Mouse (Mus musculus): Measurements from ENCODE around the gene Agap2. TPM values are rescaled to one million over a fixed set of nuclear protein-coding genes. Genes with fewer than 3 reads are reported as not detected.

Agap2 gene
- polyA plus RNA-seq, 1 experiment: 26.5 TPM

DNA sequence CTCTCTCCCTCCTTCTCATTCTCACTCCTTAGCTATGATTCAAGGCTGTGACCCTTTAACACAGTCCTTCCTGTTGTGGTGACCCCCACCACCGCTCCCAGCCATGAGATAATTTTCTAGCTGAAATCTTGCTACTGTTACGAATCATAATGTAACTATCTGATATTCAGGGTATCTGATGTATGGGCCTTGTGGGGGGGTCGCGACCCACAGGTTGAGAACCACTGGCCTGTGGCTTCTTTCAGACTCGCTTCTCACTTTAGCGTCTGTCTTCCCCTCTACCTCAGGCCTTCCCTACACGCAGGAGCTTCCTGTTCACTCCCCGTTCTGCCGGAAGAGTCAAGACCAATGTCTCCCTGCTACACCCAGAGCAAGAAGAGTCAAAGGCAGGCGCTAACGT is 43.4 kb downstream of the Agap2 start:
- peaks cover 61% of the 10 kb centered on the region for H3K4me1 ChIP-seq
- TF ChIP-seq FLI1 (IDR thresholded peaks at IDR 0.05; ENCODE audit: low read length): no peak
- TF ChIP-seq GATA1 (IDR thresholded peaks at IDR 0.05; ENCODE audit: borderline replicate concordance, low read length): no peak
- H3K4me3 ChIP-seq (replicated peaks): no peak overlapping the region
- H3K9me3 ChIP-seq: no peaks in the 10 kb centered on the region
- no peaks in the 10 kb centered on the region for H3K27me3 ChIP-seq (replicated peaks)
- peaks cover 60% of the 10 kb centered on the region for H3K36me3 ChIP-seq (replicated peaks; ENCODE audit: low read length)

DNA sequence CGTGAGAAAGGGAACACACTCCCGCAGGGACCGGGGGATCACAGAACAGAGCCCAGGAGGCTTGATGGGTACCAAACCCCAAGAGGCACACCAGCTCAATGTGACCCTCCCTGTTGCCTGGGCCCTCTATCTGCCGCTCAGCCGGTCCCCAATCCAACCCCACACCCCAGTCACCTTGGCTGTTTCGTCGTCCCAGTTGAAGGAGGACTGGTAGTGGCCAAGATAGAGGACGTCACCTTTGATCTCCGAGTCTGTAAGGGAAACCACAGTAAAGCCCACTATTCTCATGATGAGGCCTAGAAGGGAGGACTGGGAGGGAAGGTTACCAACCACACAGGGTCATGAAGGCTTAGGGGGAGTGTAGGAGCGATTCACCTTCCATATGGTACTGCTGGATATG is 44.1 kb downstream of the Agap2 start:
- peaks cover 63% of the 10 kb centered on the region for H3K4me1 ChIP-seq
- H3K27me3 ChIP-seq (replicated peaks): no peaks in the 10 kb centered on the region
- no peak for TF ChIP-seq FLI1 (IDR thresholded peaks at IDR 0.05; ENCODE audit: low read length)
- no peak overlapping the region for H3K4me3 ChIP-seq (replicated peaks)
- no peaks in the 10 kb centered on the region for H3K9me3 ChIP-seq
- peaks cover 54% of the 10 kb centered on the region for H3K36me3 ChIP-seq (replicated peaks; ENCODE audit: low read length)

DNA sequence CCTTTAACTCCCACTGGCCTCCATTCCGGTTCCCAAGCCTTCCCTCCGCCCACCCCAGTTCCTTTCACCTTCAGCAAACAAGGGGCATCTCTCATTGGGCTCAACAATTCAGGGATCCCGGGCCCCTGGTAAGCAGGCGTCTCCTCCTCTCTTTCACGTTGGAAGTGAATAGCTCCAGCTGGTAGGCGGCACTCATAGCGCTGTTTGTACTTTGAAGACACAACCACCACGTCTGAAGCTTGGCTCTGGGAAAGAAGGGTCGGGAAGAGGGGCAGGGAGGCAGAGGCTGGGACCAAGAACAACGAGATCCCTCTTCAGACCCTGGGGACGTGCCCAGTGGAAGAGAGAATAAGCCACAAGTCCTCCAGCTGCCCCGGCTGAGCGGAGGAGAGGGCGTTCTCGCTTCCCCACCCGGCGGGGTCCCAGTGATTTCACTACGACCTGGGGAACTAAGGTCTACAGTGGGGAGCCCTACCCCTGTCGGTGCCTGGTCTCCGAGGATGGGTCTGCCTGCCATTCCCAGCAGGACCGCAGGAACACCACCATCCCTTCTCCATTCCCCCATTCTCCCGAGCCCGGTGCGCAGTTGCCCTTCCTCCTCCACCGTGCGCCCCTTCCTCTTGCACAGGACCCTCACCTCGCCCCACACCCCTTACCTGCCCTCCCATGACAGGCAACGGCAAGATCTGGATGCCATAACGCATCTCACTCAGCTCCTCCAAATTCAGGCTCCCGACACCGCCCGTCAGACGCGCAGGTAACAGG is 45.4 kb downstream of the Agap2 start:
- no peak for TF ChIP-seq GATA1 (IDR thresholded peaks at IDR 0.05; ENCODE audit: borderline replicate concordance, low read length)
- no peak for TF ChIP-seq FLI1 (IDR thresholded peaks at IDR 0.05; ENCODE audit: low read length)
- H3K4me3 ChIP-seq (replicated peaks): peak overlapping the region; percentile 100
- H3K4me1 ChIP-seq: peaks cover 70% of the 10 kb centered on the region
- no peaks in the 10 kb centered on the region for H3K27me3 ChIP-seq (replicated peaks)
- no peaks in the 10 kb centered on the region for H3K9me3 ChIP-seq
- H3K36me3 ChIP-seq (replicated peaks; ENCODE audit: low read length): peaks cover 44% of the 10 kb centered on the region

DNA sequence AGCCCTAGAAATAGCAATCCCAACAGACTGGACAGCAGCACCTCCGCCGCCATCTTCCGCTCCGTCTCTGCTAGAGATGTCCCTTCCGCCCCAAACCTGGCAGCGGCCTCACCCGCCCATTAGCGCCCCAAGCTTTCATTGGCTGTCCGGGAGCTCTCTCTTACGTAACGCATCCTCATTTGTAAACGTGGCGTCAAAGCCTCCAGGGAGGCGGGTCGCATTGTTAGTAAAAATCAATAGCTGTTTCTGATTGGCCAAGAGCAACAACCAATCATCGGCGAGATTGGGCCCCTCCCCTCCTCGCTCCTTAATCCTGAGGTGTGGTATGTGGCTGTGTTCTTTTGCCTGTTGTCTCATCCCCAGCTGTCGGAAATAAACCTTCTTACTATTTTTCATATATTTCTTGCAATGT is 46.0 kb downstream of the Agap2 start, which contains the start of gene Os9:
Gene Os9 (minus strand): TSS at position 66 of the 412 bp plus-strand sequence.
- no peak for TF ChIP-seq FLI1 (IDR thresholded peaks at IDR 0.05; ENCODE audit: low read length)
- TF ChIP-seq GATA1 (IDR thresholded peaks at IDR 0.05; ENCODE audit: borderline replicate concordance, low read length): no peak
- H3K36me3 ChIP-seq (replicated peaks; ENCODE audit: low read length): peaks cover 39% of the 10 kb centered on the region
- H3K4me1 ChIP-seq: peaks cover 71% of the 10 kb centered on the region
- no peaks in the 10 kb centered on the region for H3K9me3 ChIP-seq
- no peaks in the 10 kb centered on the region for H3K27me3 ChIP-seq (replicated peaks)
- H3K4me3 ChIP-seq (replicated peaks): peak within 1 kb of the TSS; percentile 100

DNA sequence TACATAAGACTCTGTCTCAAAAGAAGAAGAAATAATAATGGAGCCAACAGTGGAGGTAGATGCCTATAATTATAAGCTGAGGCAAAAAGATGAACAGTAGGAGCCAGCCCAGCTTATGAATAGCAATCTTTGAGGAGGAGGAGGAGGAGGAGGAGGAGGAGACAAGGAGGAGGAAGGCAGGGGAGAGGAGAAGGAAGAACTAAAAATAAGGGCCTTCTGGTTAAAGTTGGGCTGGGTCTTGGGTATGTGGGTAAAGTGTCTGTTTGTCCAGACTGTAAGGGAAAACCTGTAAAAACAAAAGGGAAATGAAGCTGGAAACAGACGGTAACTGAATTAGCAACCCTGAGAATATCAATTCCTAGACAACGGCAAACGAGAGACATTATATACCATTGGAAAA is 46.9 kb downstream of the Agap2 start:
- no peaks in the 10 kb centered on the region for H3K9me3 ChIP-seq
- no peaks in the 10 kb centered on the region for H3K27me3 ChIP-seq (replicated peaks)
- H3K36me3 ChIP-seq (replicated peaks; ENCODE audit: low read length): peaks cover 29% of the 10 kb centered on the region
- TF ChIP-seq FLI1 (IDR thresholded peaks at IDR 0.05; ENCODE audit: low read length) (no peak), GATA1 (IDR thresholded peaks at IDR 0.05; ENCODE audit: borderline replicate concordance, low read length) (no peak)
- H3K4me3 ChIP-seq (replicated peaks): no peak overlapping the region
- H3K4me1 ChIP-seq: peaks cover 76% of the 10 kb centered on the region

DNA sequence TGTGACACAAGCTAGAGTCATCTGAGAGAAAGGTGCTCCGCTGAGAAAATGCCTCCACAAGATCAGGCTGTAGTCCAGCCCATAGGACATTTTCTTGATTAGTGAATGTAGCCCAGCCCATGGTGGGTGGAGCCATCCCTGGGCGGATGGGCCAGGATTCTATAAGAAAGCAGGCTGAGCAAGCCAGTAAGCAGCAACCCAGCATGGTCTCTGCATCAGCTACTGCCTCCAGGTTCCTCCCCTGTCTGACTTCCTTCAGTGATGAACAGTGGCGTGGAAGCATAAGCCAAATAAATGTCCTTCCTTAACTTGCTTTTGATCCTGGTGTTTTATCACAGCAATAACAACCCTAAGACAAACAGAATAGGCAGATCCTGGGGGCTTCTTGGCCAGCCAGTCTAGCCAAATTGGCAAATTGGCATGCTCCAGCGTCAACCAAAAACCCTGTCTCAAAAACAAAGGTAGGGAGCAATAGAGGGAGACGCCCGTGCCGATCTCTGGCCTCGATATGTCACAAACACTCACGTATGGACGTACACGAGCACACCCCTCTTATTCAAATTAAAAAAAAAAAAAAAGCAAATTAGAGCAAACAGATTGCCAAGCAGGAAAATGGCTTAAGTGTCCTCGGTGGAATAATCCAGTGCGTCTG is 47.8 kb downstream of the Agap2 start:
- peaks cover 20% of the 10 kb centered on the region for H3K36me3 ChIP-seq (replicated peaks; ENCODE audit: low read length)
- H3K27me3 ChIP-seq (replicated peaks): no peaks in the 10 kb centered on the region
- TF ChIP-seq FLI1 (IDR thresholded peaks at IDR 0.05; ENCODE audit: low read length) (no peak), GATA1 (IDR thresholded peaks at IDR 0.05; ENCODE audit: borderline replicate concordance, low read length) (no peak)
- peak overlapping the region; percentile 85 for H3K4me3 ChIP-seq (replicated peaks)
- H3K9me3 ChIP-seq: no peaks in the 10 kb centered on the region
- peaks cover 81% of the 10 kb centered on the region for H3K4me1 ChIP-seq

DNA sequence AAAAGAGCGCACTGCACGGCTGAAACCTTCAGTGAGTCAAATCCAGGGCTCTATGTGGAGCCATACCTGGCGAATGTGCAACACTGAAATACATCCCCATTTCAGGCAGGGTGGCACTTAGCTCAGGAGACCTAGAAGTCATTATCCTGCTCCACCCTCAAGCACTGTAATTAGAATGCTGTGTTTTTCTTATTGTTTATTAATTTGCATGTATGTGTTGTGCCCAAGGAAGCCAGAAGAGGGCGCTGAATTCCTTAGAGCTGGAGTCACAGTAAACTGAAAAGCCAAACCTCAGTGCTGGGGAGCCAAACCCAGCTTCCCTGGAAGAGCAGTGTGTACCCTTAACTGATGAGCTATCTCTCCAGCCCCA is 48.3 kb downstream of the Agap2 start:
- TF ChIP-seq GATA1 (IDR thresholded peaks at IDR 0.05; ENCODE audit: borderline replicate concordance, low read length): no peak
- no peak for TF ChIP-seq FLI1 (IDR thresholded peaks at IDR 0.05; ENCODE audit: low read length)
- Histone ChIP-seq H3K9me3 (no peaks in the 10 kb centered on the region), H3K36me3 (replicated peaks; ENCODE audit: low read length) (peaks cover 15% of the 10 kb centered on the region), H3K4me3 (replicated peaks) (peak overlapping the region; percentile 85), H3K4me1 (peaks cover 86% of the 10 kb centered on the region), H3K27me3 (replicated peaks) (no peaks in the 10 kb centered on the region)

DNA sequence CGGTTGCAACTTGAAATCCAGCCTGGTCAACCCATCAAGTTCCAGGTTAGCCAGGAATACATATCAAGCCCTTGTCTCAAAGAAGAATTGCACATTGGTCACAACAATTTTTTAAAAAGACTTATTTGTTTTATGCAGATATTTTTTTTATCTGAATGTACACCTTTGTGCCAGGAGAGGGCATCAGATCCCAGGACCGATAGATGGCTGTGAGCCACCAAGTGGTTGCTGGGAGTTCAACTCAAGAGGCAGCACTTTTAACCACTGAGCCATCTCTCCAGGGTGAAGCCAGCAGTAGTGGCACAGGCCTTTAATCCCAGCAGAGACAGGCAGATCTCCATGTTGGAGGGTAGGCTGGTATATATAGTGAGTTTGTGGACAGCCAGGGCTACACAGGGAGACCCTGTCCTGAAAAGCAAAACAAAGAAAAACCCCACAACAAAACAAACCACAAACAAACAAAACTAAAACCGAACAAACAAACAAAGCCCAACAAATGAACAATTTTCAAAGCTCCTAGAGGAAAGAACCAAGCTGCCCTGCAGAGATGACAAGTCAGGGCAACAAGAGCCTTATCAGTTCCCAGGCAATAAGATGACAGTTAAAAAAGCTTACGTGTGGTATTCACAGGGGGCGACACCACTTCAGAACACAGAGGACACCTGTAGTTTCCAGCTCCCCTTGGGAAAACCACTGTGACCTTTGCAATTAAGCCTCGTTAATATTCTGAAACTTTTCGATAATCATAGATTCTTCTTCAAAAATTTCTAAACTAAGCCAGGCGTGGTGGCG is 50.3 kb downstream of the Agap2 start:
- Histone ChIP-seq H3K36me3 (replicated peaks; ENCODE audit: low read length) (no peaks in the 10 kb centered on the region), H3K4me3 (replicated peaks) (no peak overlapping the region), H3K9me3 (no peaks in the 10 kb centered on the region), H3K4me1 (peaks cover 80% of the 10 kb centered on the region), H3K27me3 (replicated peaks) (no peaks in the 10 kb centered on the region)
- TF ChIP-seq FLI1 (IDR thresholded peaks at IDR 0.05; ENCODE audit: low read length) (no peak), GATA1 (IDR thresholded peaks at IDR 0.05; ENCODE audit: borderline replicate concordance, low read length) (no peak)

DNA sequence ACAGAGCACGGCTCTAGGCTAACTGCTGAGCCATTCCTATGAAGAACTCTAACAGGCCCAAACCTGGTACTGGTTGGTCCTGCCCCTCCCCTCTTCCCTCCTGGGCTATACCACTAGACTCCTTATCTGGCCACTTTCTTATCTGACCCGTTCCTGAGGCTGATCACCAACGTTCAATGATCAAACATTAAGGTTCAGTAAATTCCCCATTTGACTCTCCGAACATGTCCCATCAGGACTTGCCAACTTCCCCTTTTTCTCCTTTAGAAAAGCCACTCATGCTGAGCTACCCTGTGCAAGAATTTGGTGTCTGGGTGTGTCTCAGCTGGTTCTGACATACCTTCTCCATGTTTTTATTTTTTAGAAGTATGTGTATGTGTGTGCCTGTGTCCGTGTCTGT is 51.5 kb downstream of the Agap2 start:
- no peaks in the 10 kb centered on the region for H3K27me3 ChIP-seq (replicated peaks)
- no peaks in the 10 kb centered on the region for H3K9me3 ChIP-seq
- peaks cover 83% of the 10 kb centered on the region for H3K4me1 ChIP-seq
- H3K4me3 ChIP-seq (replicated peaks): no peak overlapping the region
- H3K36me3 ChIP-seq (replicated peaks; ENCODE audit: low read length): no peaks in the 10 kb centered on the region
- TF ChIP-seq GATA1 (IDR thresholded peaks at IDR 0.05; ENCODE audit: borderline replicate concordance, low read length): no peak
- no peak for TF ChIP-seq FLI1 (IDR thresholded peaks at IDR 0.05; ENCODE audit: low read length)
